Mouse (Mus musculus) liver, adult 2 months (tissue): ENCODE data around the gene Gm12394. TPM values are rescaled to one million over a fixed set of nuclear protein-coding genes. Genes with fewer than 3 reads are reported as not detected.
"Not testable (repeated sequence)": the region's sequence is repeated elsewhere in the genome, so short reads cannot be mapped to it uniquely, and the experiment has no call there.

ENCODE experiments used
- DNase-seq: peaks from one replicate; pipeline ENCODE4 v3.0.0-alpha.2; 2011; ENCODE audit warnings: low read depth, low spot score; ENCODE audit errors: extremely low read depth
- H3K27ac ChIP-seq: fragments of 200-500 bp; replicated peaks from 2 replicates; pipeline ENCODE4 v1.5.1; 2012; ENCODE audit warnings: low read depth, mild to moderate bottlenecking, control low read depth, inconsistent platforms, low read length; ENCODE audit not compliant: insufficient read depth
- H3K27me3 ChIP-seq: fragments of 200-500 bp; 2 replicates; pipeline ENCODE4 v1.6.1; 2012; ENCODE audit warnings: mild to moderate bottlenecking, moderate library complexity, low read length, inconsistent platforms; ENCODE audit not compliant: control insufficient read depth, insufficient read depth
- H3K36me3 ChIP-seq: fragments of 200-500 bp; 2 replicates; pipeline ENCODE4 v1.6.1; 2012; ENCODE audit warnings: low read length, inconsistent platforms; ENCODE audit not compliant: control insufficient read depth, insufficient read depth
- H3K4me1 ChIP-seq: fragments of 200-500 bp; 2 replicates; pipeline ENCODE4 v1.6.1; 2011; ENCODE audit warnings: low read length; ENCODE audit not compliant: control insufficient read depth, insufficient read depth
- H3K4me3 ChIP-seq: fragments of 200-500 bp; 2 replicates; pipeline ENCODE4 v1.5.1; 2011; ENCODE audit warnings: low read depth, mild to moderate bottlenecking, control low read depth, low read length, moderate library complexity; ENCODE audit not compliant: insufficient read depth
- H3K79me2 ChIP-seq: fragments of 200-500 bp; 2 replicates; pipeline ENCODE4 v1.6.1; 2012; ENCODE audit warnings: inconsistent platforms, mild to moderate bottlenecking, low read length, moderate library complexity; ENCODE audit not compliant: control insufficient read depth, insufficient read depth
- H3K9ac ChIP-seq: fragments of 200-500 bp; 2 replicates; pipeline ENCODE4 v1.6.1; 2012; ENCODE audit warnings: low read depth, mild to moderate bottlenecking, control low read depth, inconsistent platforms, low read length
- WGBS: fragments of 180-500 bp; shearing (Covaris S2); methylation state at CpG from one replicate; pipeline ENCODE4 v1.1.7; 2018; 5-methylcytosine and 5-hydroxymethylcytosine counted together
- polyA plus RNA-seq: library from polyadenylated mRNA; depleted of rRNA; stranded (reverse); fragments of >200 nt; gene quantifications from 2 replicates; pipeline ENCODE4 v1.2.3, GENCODE M21; 2012; rRNA removed
- total RNA-seq: library from RNA; depleted of rRNA; stranded (reverse); fragments of >200 nt; gene quantifications from 2 replicates; pipeline ENCODE4 v1.2.3, GENCODE M21; 2014; rRNA removed

Gene Gm12394
- total and polyA plus RNA-seq, 2 experiments = not detected

GRCm38 (mm10) chr4:42756477-42756876 lies 100.1 kb downstream of the Gm12394 start, which contains the start of gene Ccl19:
Ccl19 (minus strand) TSS chr4:42756577.
- not testable (repeated sequence) for H3K36me3 ChIP-seq, H3K79me2 ChIP-seq, H3K9ac ChIP-seq, H3K27ac ChIP-seq, H3K4me3 ChIP-seq, H3K4me1 ChIP-seq, DNase-seq, H3K27me3 ChIP-seq
- no CpG with 5 or more reads among the region's 6 CpGs for whole genome bisulfite sequencing

DNA sequence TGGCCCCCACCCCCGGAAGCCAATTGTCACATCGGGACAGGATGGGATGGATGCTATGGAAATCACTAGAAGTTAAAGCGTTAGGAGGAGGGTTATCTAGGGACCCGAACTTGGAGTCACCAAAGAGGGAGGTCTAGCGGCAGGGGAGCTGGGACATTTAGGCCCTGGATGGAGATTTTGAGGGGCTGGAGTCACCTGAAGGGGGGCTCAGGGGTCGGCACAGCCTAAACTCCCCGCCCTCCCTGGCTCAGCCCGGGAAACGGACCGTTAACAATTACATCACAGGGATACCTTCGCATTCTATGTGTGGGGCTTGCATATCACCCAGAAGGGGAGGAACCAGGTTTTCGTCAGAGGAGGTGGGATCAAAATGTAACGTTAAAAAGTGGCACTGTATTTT lies 121.3 kb downstream of the Gm12394 start, which contains the start of gene 4930578G10Rik:
Gene 4930578G10Rik, plus strand, starts transcription at position 301 of the 400 bp plus-strand sequence.
- not testable (repeated sequence) for H3K4me3 ChIP-seq, H3K9ac ChIP-seq, H3K79me2 ChIP-seq, H3K36me3 ChIP-seq, H3K4me1 ChIP-seq, DNase-seq, H3K27me3 ChIP-seq, H3K27ac ChIP-seq
- no CpG with 5 or more reads among the region's 13 CpGs for WGBS

Other genes with a start within 250 kb of the Gm12394 start
- not detected in 2 replicates for gene Gm10591, start 244.6 kb downstream of the Gm12394 start, total RNA-seq
- gene Gm10591, start 244.6 kb downstream of the Gm12394 start, polyA plus RNA-seq = not detected in 2 replicates
- 0.47 TPM in 1 of 2 replicates, not detected in the other for gene Gm2564, start 227.1 kb downstream of the Gm12394 start, total RNA-seq
- 1.4 and 2.0 TPM in 2 replicates for gene Gm2564, start 227.1 kb downstream of the Gm12394 start, polyA plus RNA-seq
- not detected in 2 replicates for gene Ccl27b, start 201.5 kb downstream of the Gm12394 start, total RNA-seq
- gene Ccl27b, start 201.5 kb downstream of the Gm12394 start, polyA plus RNA-seq = not detected in 2 replicates
- not detected in 2 replicates for gene Il11ra2, start 194.9 kb downstream of the Gm12394 start, total RNA-seq
- gene Il11ra2, start 194.9 kb downstream of the Gm12394 start, polyA plus RNA-seq = 0.28 TPM in 1 of 2 replicates, not detected in the other
- gene 4930578G10Rik, start 121.2 kb downstream of the Gm12394 start, total RNA-seq = not detected in 2 replicates
- gene 4930578G10Rik, start 121.2 kb downstream of the Gm12394 start, polyA plus RNA-seq = not detected in 2 replicates
- gene Ccl19, start 100.2 kb downstream of the Gm12394 start, total RNA-seq = 0.65 and 1.0 TPM in 2 replicates
- gene Ccl19, start 100.2 kb downstream of the Gm12394 start, polyA plus RNA-seq = 2.4 and 4.8 TPM in 2 replicates
- 2.9 and 4.1 TPM in 2 replicates for gene Ccl21a, start 82.8 kb downstream of the Gm12394 start, total RNA-seq
- 1.1 and 2.1 TPM in 2 replicates for gene Ccl21a, start 82.8 kb downstream of the Gm12394 start, polyA plus RNA-seq
- gene Fam205a1, start 2.9 kb downstream of the Gm12394 start, total RNA-seq = not detected in 2 replicates
- not detected in 2 replicates for gene Fam205a1, start 2.9 kb downstream of the Gm12394 start, polyA plus RNA-seq
- not detected in 2 replicates for gene Fam205c, start 17.5 kb upstream of the Gm12394 start, total RNA-seq
- not detected in 2 replicates for gene Fam205c, start 17.5 kb upstream of the Gm12394 start, polyA plus RNA-seq
- 0.18 and 0.20 TPM in 2 replicates for gene Phf24, start 59.9 kb upstream of the Gm12394 start, total RNA-seq
- 0.05 and 0.13 TPM in 2 replicates for gene Phf24, start 59.9 kb upstream of the Gm12394 start, polyA plus RNA-seq
- gene Dnajb5, start 93.0 kb upstream of the Gm12394 start, total RNA-seq = 0.83 and 1.7 TPM in 2 replicates
- 2.8 TPM in 2 replicates for gene Dnajb5, start 93.0 kb upstream of the Gm12394 start, polyA plus RNA-seq
- gene 1700022I11Rik, start 112.8 kb upstream of the Gm12394 start, total RNA-seq = not detected in 2 replicates
- gene 1700022I11Rik, start 112.8 kb upstream of the Gm12394 start, polyA plus RNA-seq = not detected in 2 replicates
- 182 and 216 TPM in 2 replicates for gene Vcp, start 143.7 kb upstream of the Gm12394 start, total RNA-seq
- 157 and 163 TPM in 2 replicates for gene Vcp, start 143.7 kb upstream of the Gm12394 start, polyA plus RNA-seq
- gene Fancg, start 153.7 kb upstream of the Gm12394 start, total RNA-seq = 1.2 and 2.1 TPM in 2 replicates
- gene Fancg, start 153.7 kb upstream of the Gm12394 start, polyA plus RNA-seq = 2.2 and 2.9 TPM in 2 replicates
- gene Pigo, start 169.0 kb upstream of the Gm12394 start, total RNA-seq = 6.9 and 7.2 TPM in 2 replicates
- gene Pigo, start 169.0 kb upstream of the Gm12394 start, polyA plus RNA-seq = 11.0 and 14.0 TPM in 2 replicates
- 92.2 and 108 TPM in 2 replicates for gene Stoml2, start 174.9 kb upstream of the Gm12394 start, total RNA-seq
- gene Stoml2, start 174.9 kb upstream of the Gm12394 start, polyA plus RNA-seq = 88.7 and 106 TPM in 2 replicates
- 4.0 and 4.2 TPM in 2 replicates for gene Fam214b, start 189.4 kb upstream of the Gm12394 start, total RNA-seq
- gene Fam214b, start 189.4 kb upstream of the Gm12394 start, polyA plus RNA-seq = 6.2 and 7.7 TPM in 2 replicates
- 3.7 and 5.8 TPM in 2 replicates for gene Unc13b, start 202.2 kb upstream of the Gm12394 start, total RNA-seq
- gene Unc13b, start 202.2 kb upstream of the Gm12394 start, polyA plus RNA-seq = 0.75 and 2.6 TPM in 2 replicates